Mouse (Mus musculus) limb, embryonic 11.5 days (tissue): ENCODE measurements at regions not wholly inside any gene's neighbourhood (a gene's known extent, or its start where the extent isn't known, plus 50 kb on each side); places are given as distances from the start of the nearest gene placed in this dataset.

Experiments
- ATAC-seq: fragments of 200-750 bp; cut with Nextera tagmentation; 2 replicates; pipeline ENCODE4 v1.8.0; 2017; ENCODE audit warnings: low read depth; ENCODE audit not compliant: insufficient number of reproducible peaks, low FRiP score, low TSS enrichment
- DNase-seq: peaks from one replicate; pipeline ENCODE4 v3.0.0-alpha.2; 2015; ENCODE audit warnings: low spot score
- H3K27ac ChIP-seq: fragments of 300-500 bp; sonication (generic); replicated peaks from 2 replicates; pipeline ENCODE4 v1.5.1; 2014; ENCODE audit warnings: low read depth, mild to moderate bottlenecking, low read length
- H3K27me3 ChIP-seq: fragments of 300-500 bp; sonication (generic); 2 replicates; pipeline ENCODE4 v1.6.1; 2014; ENCODE audit warnings: mild to moderate bottlenecking, low read length, mixed read lengths; ENCODE audit not compliant: control insufficient read depth, insufficient read depth
- H3K36me3 ChIP-seq: fragments of 300-500 bp; sonication (generic); 2 replicates; pipeline ENCODE4 v1.6.1; 2014; ENCODE audit warnings: mild to moderate bottlenecking, low read length, moderate library complexity, mixed read lengths; ENCODE audit not compliant: control insufficient read depth, insufficient read depth
- H3K4me1 ChIP-seq: fragments of 300-500 bp; sonication (generic); 2 replicates; pipeline ENCODE4 v1.6.1; 2014; ENCODE audit warnings: low read length, mixed read lengths; ENCODE audit not compliant: control insufficient read depth, insufficient read depth
- H3K4me2 ChIP-seq: fragments of 300-500 bp; sonication (generic); 2 replicates; pipeline ENCODE4 v1.6.1; 2014; ENCODE audit warnings: low read depth, mild to moderate bottlenecking, moderate library complexity; ENCODE audit not compliant: severe bottlenecking
- H3K4me3 ChIP-seq: fragments of 300-500 bp; sonication (generic); 2 replicates; pipeline ENCODE4 v1.5.1; 2014; ENCODE audit warnings: low read depth, low read length
- H3K9ac ChIP-seq: fragments of 300-500 bp; sonication (generic); 2 replicates; pipeline ENCODE4 v1.6.1; 2014; ENCODE audit warnings: mild to moderate bottlenecking, low read length
- H3K9me3 ChIP-seq: fragments of 300-500 bp; sonication (generic); 2 replicates; pipeline ENCODE4 v1.6.1; 2016; ENCODE audit warnings: low read length; ENCODE audit not compliant: control insufficient read depth
- WGBS: fragments of 180-500 bp; shearing (Covaris S2); extraction: QIAGEN DNeasy Blood & Tissue Kit; methylation state at CpG from one replicate; pipeline ENCODE4 v1.1.7; 2014; 5-methylcytosine and 5-hydroxymethylcytosine counted together

GRCm38 (mm10) chr13:38825649-38826048, 135.0 kb downstream of the Slc35b3 start:
- ATAC-seq = no peak
- Histone ChIP-seq H3K9me3 (no peaks in the 10 kb centered on the region), H3K9ac (no peak overlapping the region), H3K27me3 (no peaks in the 10 kb centered on the region), H3K36me3 (no peaks in the 10 kb centered on the region), H3K27ac (no peak overlapping the region), H3K4me2 (no peak overlapping the region), H3K4me3 (no peak overlapping the region), H3K4me1 (no peaks in the 10 kb centered on the region)
- no peak for DNase-seq
- 46% methylated on average over 2 of the region's 2 CpGs for WGBS

- DNase-seq (no peak), ATAC-seq (no peak)
- Histone ChIP-seq H3K36me3 (no peaks in the 10 kb centered on the region), H3K9me3 (no peaks in the 10 kb centered on the region), H3K4me3 (no peak overlapping the region), H3K4me1 (no peaks in the 10 kb centered on the region), H3K27ac (no peak overlapping the region), H3K27me3 (no peaks in the 10 kb centered on the region), H3K9ac (no peak overlapping the region), H3K4me2 (no peak overlapping the region)
- WGBS = 77% methylated on average over 3 of the region's 3 CpGs
Measured at GRCm38 (mm10) chr13:38819526-38819925, 141.1 kb downstream of the Slc35b3 start.

GRCm38 (mm10) chr13:38818781-38819180, 141.9 kb downstream of the Slc35b3 start:
- WGBS = 90% methylated on average over 1 of the region's 1 CpGs
- no peaks in the 10 kb centered on the region for H3K9me3 ChIP-seq
- H3K4me1 ChIP-seq = no peaks in the 10 kb centered on the region
- DNase-seq (no peak), ATAC-seq (no peak)
- H3K4me3 ChIP-seq = no peak overlapping the region
- no peak overlapping the region for H3K9ac ChIP-seq
- H3K4me2 ChIP-seq = no peak overlapping the region
- no peak overlapping the region for H3K27ac ChIP-seq
- H3K36me3 ChIP-seq = no peaks in the 10 kb centered on the region
- no peaks in the 10 kb centered on the region for H3K27me3 ChIP-seq

GRCm38 (mm10) chr13:38816296-38816695, 144.4 kb downstream of the Slc35b3 start:
- Histone ChIP-seq H3K9ac (no peak overlapping the region), H3K9me3 (no peaks in the 10 kb centered on the region), H3K4me2 (no peak overlapping the region), H3K27me3 (no peaks in the 10 kb centered on the region), H3K4me1 (no peaks in the 10 kb centered on the region), H3K4me3 (no peak overlapping the region), H3K27ac (no peak overlapping the region), H3K36me3 (no peaks in the 10 kb centered on the region)
- no peak for ATAC-seq
- DNase-seq = no peak
- 86% methylated on average over 9 of the region's 9 CpGs for WGBS

GRCm38 (mm10) chr13:38815002-38815707, 145.5 kb downstream of the Slc35b3 start:
- Histone ChIP-seq H3K4me3 (no peak overlapping the region), H3K9ac (no peak overlapping the region), H3K36me3 (no peaks in the 10 kb centered on the region), H3K27me3 (no peaks in the 10 kb centered on the region), H3K9me3 (no peaks in the 10 kb centered on the region), H3K4me1 (no peaks in the 10 kb centered on the region), H3K27ac (no peak overlapping the region), H3K4me2 (no peak overlapping the region)
- WGBS = 90% methylated on average over 19 of the region's 19 CpGs
- DNase-seq (no peak), ATAC-seq (no peak)

- H3K27me3 ChIP-seq = no peaks in the 10 kb centered on the region
- no peaks in the 10 kb centered on the region for H3K36me3 ChIP-seq
- DNase-seq (no peak), ATAC-seq (no peak)
- H3K4me1 ChIP-seq = no peaks in the 10 kb centered on the region
- H3K4me3 ChIP-seq = no peak overlapping the region
- no peaks in the 10 kb centered on the region for H3K9me3 ChIP-seq
- no peak overlapping the region for H3K9ac ChIP-seq
- H3K4me2 ChIP-seq = no peak overlapping the region
- 87% methylated on average over 11 of the region's 11 CpGs for WGBS
- H3K27ac ChIP-seq = no peak overlapping the region
Measured at GRCm38 (mm10) chr13:38798514-38798913, 139.7 kb upstream of the Eef1e1 start.

- no peaks in the 10 kb centered on the region for H3K9me3 ChIP-seq
- no peaks in the 10 kb centered on the region for H3K4me1 ChIP-seq
- no peak overlapping the region for H3K9ac ChIP-seq
- H3K4me2 ChIP-seq = no peak overlapping the region
- no peak overlapping the region for H3K4me3 ChIP-seq
- ATAC-seq (no peak), DNase-seq (no peak)
- WGBS = 44% methylated on average over 7 of the region's 7 CpGs
- no peak overlapping the region for H3K27ac ChIP-seq
- H3K27me3 ChIP-seq = no peaks in the 10 kb centered on the region
- no peaks in the 10 kb centered on the region for H3K36me3 ChIP-seq
Measured at GRCm38 (mm10) chr13:38793456-38793855, 134.6 kb upstream of the Eef1e1 start.

GRCm38 (mm10) chr13:38780630-38781010, 121.8 kb upstream of the Eef1e1 start:
- 86% methylated on average over 6 of the region's 6 CpGs for WGBS
- Histone ChIP-seq H3K4me2 (no peak overlapping the region), H3K36me3 (no peaks in the 10 kb centered on the region), H3K9ac (no peak overlapping the region), H3K4me1 (no peaks in the 10 kb centered on the region), H3K27me3 (0 out of 2 replicates have a peak, but pooled peaks cover 3% of the 10 kb centered on the region), H3K4me3 (no peak overlapping the region), H3K27ac (no peak overlapping the region), H3K9me3 (no peaks in the 10 kb centered on the region)
- DNase-seq = no peak
- no peak for ATAC-seq
